Mouse (Mus musculus) kidney, adult 18-20 months (tissue): Measurements from ENCODE around the gene Gm42421.
A peak's percentile ranks its signal among the peaks of the same experiment; 100 is the strongest.

Experiments used
- DNase-seq: peaks from one replicate; pipeline ENCODE4 v3.0.0; 2021

Gm42421 gene

DNA sequence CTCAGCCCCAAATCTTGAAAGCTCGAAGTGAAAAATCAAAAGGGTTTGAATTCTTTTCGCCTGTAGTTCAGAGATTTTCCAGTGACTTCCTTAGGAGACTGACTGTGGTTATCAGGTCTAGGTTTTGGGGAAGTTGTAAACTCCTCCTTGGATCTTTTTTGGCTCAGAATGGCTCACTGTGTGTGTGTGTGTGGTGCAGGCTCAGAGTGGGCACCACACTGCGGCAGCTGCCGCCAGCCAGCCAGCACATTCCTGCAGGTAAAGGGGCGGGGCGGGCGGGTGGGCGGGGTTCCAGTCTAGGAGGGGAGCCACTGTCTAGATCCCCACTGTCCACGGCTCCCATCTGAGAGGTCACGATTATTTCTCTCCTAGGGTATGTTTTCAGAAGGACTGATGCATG is 13.6 kb downstream of the Gm42421 start:
- DNase-seq = no peak

DNA sequence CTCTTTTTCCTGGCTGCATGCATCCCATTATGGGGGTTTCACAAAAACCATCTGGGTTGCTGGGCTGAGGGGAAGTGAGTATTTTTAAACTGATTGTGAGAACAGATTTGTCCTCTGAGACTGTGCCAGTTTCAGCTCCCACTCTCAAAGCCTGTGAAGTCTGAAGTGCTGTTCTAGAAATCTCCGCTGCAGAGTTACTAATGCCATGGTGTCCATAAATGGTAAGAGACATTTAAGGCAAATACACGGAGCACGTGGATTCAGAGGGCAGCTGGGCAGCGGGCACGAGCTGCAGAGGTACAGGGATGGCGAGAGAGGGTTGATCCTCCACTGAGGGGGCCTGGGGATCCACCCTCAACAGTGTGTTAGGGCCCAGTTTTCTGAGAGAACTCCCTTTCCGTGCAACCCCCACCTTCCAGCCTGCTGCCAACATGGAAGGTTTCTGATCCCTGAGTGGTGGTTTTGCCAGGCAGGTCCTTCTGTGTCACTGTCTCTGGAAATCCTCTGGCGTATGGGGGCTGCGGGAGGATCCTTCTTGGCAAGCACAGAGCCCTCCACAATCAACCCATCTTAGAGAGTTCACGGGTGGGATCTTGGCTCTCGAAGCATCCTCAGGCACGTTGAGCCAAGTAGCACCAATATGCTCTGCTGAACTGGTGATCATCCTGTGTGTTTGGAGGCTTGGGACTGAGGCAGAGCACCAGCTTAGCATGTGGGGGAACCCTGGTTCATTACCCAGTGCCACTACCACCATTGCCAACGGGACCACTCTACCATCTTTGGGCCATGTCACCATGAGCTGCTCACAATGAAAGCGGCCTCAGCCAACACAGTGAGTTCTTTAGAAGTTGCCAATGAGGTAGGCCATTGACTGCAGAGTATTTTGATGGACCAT is 15.5 kb downstream of the Gm42421 start:
- no peak for DNase-seq

DNA sequence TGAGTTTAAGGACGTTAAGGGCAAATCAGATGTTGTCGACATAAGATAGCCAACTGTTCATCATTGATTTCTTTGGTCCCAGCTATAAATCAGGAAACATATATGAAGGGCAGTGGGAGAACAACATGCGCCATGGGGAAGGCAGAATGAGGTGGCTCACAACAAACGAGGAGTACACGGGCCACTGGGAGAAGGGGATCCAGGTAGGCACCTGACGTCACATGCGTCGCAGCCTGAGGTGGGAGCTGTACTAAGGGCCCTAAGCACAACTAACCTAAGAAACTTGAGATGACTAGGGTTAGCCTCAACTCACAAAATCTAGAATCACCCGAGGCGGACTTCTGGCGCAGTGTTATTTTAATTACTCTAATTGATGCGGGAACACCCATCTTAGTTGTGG is 20.4 kb downstream of the Gm42421 start:
- no peak for DNase-seq

DNA sequence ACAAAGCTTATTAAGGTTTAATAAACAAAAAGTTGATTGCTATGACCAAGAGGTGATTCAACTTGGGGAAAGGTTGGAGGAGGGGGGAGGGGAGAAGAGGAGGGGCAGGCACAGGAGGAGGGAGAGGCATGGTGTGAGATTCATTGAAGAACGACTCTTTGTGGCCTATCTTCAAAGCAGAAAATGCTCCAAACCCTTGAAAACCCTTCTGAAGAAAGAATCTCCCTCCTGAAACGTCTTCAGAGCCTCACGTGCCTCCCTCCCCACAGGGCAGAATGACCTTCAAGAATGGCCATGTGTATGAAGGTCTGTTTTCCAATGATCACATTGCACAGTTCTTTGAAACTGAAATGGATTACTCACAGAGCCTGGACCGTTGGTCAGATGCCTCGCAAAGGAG is 22.0 kb downstream of the Gm42421 start:
- DNase-seq = no peak

DNA sequence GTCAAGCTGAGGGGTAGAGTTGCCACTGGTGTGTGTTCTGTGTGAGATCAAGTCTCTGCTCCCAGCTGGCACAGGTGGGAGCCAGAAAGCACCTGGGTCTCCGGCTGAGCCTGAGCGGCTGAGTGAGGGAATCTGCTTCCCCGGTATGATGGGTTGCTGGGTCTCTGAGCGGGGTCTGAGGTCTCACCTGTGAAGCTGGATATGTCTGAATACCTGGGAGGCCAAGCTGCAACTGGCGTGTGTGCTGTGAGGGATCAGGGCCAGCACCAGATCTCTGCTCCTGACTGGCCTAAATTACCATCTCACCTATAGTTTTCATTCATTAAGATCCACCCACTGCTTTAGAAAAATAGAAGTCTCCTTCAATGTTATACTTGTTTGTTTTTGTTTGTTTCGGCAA is 29.1 kb downstream of the Gm42421 start:
- no peak for DNase-seq

DNA sequence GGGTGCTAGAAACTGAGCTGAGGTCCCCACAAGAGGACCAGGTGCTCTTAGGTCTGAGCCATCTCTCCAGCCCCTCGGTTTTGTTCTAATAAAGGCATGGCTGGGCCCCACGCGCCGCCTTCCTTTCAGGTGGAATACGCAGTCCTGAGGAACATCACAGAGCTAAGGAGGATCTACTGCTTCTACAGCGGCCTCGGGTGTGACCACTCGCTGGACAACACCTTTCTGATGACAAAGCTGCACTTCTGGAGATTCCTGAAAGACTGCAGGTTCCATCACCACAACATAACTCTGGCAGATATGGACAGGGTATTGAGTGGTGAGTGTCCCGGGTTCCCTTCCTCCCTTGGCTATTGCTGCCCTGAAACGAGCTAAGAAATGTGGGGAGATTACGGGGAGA is 31.6 kb downstream of the Gm42421 start:
- DNase-seq = no peak

DNA sequence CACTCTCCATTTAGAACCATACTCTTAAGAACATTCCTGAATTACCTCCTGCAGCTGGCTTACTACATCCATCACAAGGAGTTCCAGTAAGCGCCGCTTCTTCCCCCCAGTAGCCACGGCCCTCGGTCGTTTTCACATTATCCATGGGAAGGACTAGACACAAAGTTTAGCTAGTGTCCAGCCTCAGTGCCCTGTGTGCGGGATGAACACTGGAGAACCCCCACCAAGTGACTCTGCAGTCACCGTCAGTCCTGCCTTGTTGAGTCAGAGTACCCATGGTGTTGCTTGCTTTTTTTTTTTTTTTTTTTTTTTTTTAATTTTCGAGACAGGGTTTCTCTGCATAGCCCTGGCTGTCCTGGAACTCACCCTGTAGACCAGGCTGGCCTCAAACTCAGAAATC is 33.2 kb downstream of the Gm42421 start:
- no peak for DNase-seq

DNA sequence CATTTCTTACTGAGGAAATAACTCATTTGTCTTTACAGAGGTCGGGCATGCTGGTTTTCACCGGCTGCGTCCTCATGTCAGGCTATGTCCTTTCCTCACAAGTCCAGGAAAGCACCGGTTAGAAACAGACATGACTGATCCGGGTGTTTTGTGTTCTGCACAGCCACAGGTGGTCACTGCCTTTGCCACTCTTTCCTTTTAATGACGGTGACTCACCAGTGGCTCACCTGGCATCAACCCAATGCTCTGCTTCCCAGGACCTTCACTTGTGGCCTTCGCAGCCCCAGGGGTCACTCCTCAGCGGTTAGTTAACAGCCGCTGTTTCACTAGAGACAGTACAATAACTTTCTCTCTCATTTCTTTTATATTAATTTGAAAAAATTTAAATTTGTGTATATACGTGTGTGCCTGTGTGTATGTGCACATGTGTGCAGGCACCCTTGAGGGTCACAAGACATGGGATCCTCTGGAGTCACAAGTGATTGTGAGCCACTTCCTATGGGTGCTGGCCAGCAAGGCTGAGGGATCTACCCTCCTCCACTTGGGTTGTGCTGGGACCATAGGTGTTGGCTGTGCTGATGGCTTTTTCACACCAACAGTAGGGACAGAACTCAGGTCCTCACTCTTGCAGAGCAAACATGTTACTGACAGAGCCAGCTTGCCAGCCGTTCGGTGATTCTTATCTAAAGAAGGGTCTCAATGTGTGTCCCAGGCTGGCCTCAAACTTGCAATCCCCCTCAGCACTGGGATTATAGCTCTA is 37.8 kb downstream of the Gm42421 start:
- DNase-seq = no peak

DNA sequence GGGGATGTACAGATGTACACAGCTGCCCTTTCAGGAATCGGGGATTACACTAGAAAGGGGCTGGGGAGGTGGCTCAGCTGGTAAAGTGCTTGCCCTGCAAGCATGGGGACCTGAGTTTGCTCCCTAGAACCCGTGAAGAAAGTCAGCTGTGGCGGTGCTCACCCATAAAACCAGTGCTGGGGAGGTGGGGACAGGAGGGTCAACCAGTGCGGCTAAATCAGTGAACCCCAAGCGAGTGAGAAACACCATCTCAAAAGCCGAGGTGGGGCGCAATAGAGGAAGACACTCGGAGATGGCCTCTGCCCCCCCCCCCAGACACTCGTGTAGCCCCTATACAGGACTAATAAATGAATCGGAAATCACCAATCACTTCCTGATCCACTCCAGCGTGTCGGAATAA is 38.7 kb downstream of the Gm42421 start:
- DNase-seq = no peak

DNA sequence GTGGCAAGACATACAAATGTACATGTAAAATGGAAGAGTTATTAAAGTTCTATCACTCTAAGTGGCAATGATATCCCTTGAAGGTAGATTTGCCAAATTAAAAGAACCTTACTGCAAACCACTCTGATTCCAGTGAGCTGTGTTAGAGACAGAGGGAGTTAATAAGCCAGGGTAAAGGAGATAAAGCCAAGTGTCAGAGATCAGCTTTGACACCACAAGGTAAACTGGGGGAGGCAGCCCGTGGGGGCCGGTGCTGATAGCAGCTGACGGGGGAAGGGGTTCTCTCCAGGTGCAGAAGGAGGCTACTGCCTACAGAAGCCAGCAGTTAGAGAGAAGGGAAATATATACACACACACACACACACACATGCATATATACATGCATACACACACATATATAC is 44.7 kb downstream of the Gm42421 start:
- DNase-seq = no peak

DNA sequence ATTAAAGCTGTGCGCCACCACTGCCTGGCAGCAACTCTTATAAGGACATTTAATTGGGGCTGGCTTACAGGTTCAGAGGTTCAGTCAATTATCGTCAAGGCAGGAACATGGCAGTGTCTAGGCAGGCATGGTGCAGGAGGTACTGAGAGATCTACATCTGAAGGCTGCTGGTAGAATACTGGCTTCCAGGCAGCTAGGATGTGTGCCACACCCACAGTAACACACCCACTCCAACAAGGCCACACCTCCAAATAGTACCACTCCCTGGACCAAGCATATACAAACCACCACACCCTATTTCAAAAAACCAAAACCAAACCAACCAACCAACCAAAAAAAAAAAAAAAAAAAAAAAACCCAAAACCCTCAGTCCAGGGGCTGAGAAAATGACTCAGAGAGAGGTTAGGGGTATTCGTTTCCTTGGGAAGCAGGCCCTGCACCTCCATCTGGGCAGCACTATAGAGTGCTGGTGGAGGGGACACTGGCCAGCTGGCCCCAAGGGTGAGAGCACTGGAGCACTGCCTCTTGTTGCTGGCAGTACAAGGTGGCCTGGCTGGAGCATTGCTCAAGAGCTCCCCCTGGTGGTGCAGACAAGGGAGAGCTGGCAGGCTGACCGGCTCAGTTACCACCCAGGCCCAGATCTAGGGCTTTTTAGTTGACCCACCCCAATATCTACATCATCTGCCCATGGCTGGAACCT is 47.1 kb downstream of the Gm42421 start:
- DNase-seq = peak; percentile 58

DNA sequence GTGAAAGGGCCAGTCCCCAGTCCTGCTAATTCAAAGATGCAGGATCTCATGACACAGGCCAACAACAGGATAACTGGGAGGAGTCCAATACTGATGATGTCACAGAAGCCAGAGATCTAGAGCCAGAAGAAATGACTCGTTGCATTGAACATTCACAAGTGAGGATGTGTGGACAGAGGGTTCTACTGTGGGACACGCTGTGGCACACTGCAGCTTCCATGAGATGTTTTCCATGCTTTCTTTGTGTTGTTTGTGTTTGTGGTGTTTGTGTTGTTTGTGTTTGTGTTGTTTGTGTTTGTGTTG is 47.6 kb downstream of the Gm42421 start:
- DNase-seq = no peak

DNA sequence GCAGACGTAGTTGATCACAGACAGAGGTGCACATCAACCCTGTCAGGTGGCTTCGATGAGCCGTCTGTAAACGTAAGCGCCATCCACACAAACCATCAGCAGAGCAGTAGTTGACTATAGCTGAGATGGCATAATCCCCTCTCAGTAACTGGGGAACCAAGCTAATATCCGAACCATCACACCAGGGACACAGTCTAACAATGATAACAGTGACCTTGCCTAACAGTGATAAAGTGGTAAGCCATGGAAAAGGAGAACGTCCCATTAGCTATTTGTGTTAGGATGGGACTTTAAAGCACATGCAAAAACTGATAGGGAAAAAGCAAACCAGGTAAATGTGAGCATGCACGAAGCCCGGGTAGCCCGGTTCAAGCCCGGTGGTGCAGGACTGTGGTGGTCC is 48.3 kb downstream of the Gm42421 start:
- no peak for DNase-seq

DNA sequence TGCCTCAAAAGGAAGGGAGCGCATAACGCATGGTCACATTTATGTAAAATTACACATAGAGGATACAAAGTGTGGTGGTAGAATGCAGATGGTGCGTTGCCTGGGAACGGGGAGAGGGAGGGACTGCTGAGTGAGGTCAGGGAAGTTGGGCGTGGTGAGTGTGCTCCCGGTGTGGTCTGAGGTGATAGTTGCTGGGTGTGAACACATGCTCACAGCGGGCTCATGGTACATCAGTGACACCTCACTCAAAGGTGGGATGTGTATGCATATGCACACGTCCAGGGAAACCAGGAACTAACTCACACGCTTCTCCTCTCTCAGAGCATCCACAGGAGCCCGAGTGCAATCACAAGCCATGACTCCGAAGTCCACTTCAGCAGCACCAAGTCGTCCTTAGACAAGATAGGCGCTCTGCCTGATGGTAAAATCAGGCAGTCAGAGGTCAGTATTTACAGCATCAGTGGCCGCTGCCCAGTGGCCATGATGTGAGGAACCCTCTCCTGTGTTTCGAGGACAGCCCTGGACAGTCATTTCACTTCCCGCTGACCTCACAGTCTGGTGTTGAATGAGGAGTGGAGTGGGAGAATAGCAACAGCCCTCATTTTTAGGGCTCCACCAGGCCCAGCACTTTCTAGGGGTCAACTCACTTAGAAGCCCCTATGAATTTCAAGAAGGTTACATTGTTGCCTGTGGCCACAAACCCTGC is 48.9 kb downstream of the Gm42421 start:
- no peak for DNase-seq

DNA sequence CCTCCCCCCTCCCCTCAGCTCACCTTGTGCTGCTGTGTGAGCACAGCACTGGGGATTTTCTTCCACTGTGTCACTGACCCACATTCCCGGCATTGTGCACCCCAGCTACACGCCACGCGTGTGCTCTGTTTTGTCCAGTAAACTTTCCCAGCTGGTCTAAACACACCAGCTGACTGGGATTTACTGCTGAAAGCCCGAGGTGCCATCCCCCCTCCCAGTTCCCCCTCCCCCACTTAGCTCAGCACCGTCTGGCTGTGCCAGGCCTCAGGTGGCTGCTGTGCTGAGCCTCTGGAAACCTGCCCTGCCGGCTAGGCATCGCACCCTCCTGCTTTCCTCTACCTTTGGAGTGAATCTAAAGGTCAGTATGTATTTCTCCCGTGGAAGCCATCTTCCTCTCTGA is 52.9 kb downstream of the Gm42421 start:
- DNase-seq = peak; percentile 31

DNA sequence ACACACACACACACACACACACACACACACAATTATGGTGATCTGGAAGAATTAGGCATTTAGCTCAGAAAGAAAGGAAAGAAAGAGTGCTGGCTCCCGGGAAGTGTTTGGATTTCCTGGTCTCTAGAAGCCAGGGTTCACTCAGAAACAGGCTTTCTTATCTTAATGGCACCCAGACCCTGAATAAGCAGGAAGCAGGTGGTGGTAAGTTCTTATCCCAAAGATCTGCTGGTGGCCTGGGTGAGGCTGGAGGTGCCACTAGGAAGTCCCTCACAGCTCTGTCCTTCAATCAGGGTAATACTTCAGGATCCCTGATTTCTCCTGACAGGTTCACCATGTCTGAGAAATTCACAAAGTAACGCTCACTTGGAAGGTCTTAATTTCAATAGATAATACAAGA is 54.4 kb downstream of the Gm42421 start:
- DNase-seq = no peak

DNA sequence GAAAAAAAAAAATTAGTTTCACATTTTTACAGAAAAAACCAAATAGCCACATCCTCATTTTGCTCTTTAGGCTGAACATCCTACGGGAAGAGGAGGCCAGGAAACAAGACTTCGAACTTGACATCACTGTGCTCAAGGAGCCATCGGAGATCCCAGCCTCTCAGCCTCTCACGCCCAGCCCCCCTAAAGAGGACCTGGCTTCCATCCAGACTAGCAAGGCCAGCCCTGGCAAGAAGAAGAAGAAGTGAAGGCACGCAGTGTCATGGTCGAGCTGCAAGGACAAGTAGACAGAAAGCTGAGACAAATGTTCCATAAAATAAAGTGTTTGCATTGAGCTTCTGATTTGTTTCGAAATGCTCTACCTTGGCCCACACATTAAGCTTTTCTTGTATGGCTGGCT is 57.4 kb downstream of the Gm42421 start:
- DNase-seq = no peak
